Mouse (Mus musculus): ENCODE results near the gene Cd28. TPM values are rescaled to one million over a fixed set of nuclear protein-coding genes. Genes with fewer than 3 reads are reported as not detected.

The Cd28 gene
- polyA plus RNA-seq, 1 experiment from 2014 or later = 0.16 TPM

- no peak for TF ChIP-seq CTCF (IDR thresholded peaks at IDR 0.05; ENCODE audit: low read depth)
- no peaks in the 10 kb centered on the region for H3K9me3 ChIP-seq (replicated peaks; ENCODE audit: low read length)
- DNase-seq (ENCODE audit: low spot score) (no peak), ATAC-seq (replicated peaks; ENCODE audit: low FRiP score, low read depth) (no peak)
- no peak overlapping the region for H3K9ac ChIP-seq (ENCODE audit: low read depth, low read length)
- H3K4me3 ChIP-seq (replicated peaks; ENCODE audit: low read depth, low read length) = no peak overlapping the region
- WGBS = 97% methylated on average over 12 of the region's 12 CpGs
- H3K4me2 ChIP-seq (ENCODE audit: low read length) = no peak overlapping the region
- H3K4me1 ChIP-seq (replicated peaks; ENCODE audit: insufficient read depth, low read length) = no peaks in the 10 kb centered on the region
- no peak overlapping the region for H3K27ac ChIP-seq
- H3K27me3 ChIP-seq (ENCODE audit: insufficient read depth, low read length) = no peaks in the 10 kb centered on the region
- no peaks in the 10 kb centered on the region for H3K36me3 ChIP-seq (ENCODE audit: insufficient read depth, low read length)
These were observed 37.4 kb downstream of the Cd28 start for GRCm38 (mm10) chr1:60753981-60754380.

- ATAC-seq (replicated peaks; ENCODE audit: low FRiP score, low read depth) = no peak
- Histone ChIP-seq H3K4me3 (replicated peaks; ENCODE audit: low read depth, low read length) (no peak overlapping the region), H3K9me3 (replicated peaks; ENCODE audit: low read length) (no peaks in the 10 kb centered on the region), H3K4me2 (ENCODE audit: low read length) (no peak overlapping the region), H3K27me3 (ENCODE audit: insufficient read depth, low read length) (no peaks in the 10 kb centered on the region), H3K4me1 (replicated peaks; ENCODE audit: insufficient read depth, low read length) (no peaks in the 10 kb centered on the region), H3K9ac (ENCODE audit: low read depth, low read length) (no peak overlapping the region), H3K27ac (no peak overlapping the region), H3K36me3 (ENCODE audit: insufficient read depth, low read length) (no peaks in the 10 kb centered on the region)
- no peak for TF ChIP-seq CTCF (IDR thresholded peaks at IDR 0.05; ENCODE audit: low read depth)
- DNase-seq (ENCODE audit: low spot score) = no peak
- 72% methylated on average over 7 of the region's 7 CpGs for whole genome bisulfite sequencing
These were observed 39.0 kb downstream of the Cd28 start for GRCm38 (mm10) chr1:60755391-60756243.

- Histone ChIP-seq H3K4me3 (replicated peaks; ENCODE audit: low read depth, low read length) (no peak overlapping the region), H3K4me2 (ENCODE audit: low read length) (no peak overlapping the region), H3K9ac (ENCODE audit: low read depth, low read length) (no peak overlapping the region), H3K9me3 (replicated peaks; ENCODE audit: low read length) (no peaks in the 10 kb centered on the region), H3K4me1 (replicated peaks; ENCODE audit: insufficient read depth, low read length) (no peaks in the 10 kb centered on the region), H3K27me3 (ENCODE audit: insufficient read depth, low read length) (no peaks in the 10 kb centered on the region), H3K36me3 (ENCODE audit: insufficient read depth, low read length) (no peaks in the 10 kb centered on the region), H3K27ac (no peak overlapping the region)
- ATAC-seq (replicated peaks; ENCODE audit: low FRiP score, low read depth) = no peak
- no peak for DNase-seq (ENCODE audit: low spot score)
- 95% methylated on average over 2 of the region's 2 CpGs for WGBS
- no peak for TF ChIP-seq CTCF (IDR thresholded peaks at IDR 0.05; ENCODE audit: low read depth)
These were observed 41.0 kb downstream of the Cd28 start for GRCm38 (mm10) chr1:60757631-60758030.

- H3K4me3 ChIP-seq (replicated peaks; ENCODE audit: low read depth, low read length) = no peak overlapping the region
- 73% methylated on average over 1 of the region's 1 CpGs for WGBS
- H3K4me2 ChIP-seq (ENCODE audit: low read length) = no peak overlapping the region
- no peaks in the 10 kb centered on the region for H3K4me1 ChIP-seq (replicated peaks; ENCODE audit: insufficient read depth, low read length)
- H3K27ac ChIP-seq = no peak overlapping the region
- no peaks in the 10 kb centered on the region for H3K27me3 ChIP-seq (ENCODE audit: insufficient read depth, low read length)
- ATAC-seq (replicated peaks; ENCODE audit: low FRiP score, low read depth) (no peak), DNase-seq (ENCODE audit: low spot score) (no peak)
- TF ChIP-seq CTCF (IDR thresholded peaks at IDR 0.05; ENCODE audit: low read depth) = no peak
- H3K9me3 ChIP-seq (replicated peaks; ENCODE audit: low read length) = no peaks in the 10 kb centered on the region
- no peaks in the 10 kb centered on the region for H3K36me3 ChIP-seq (ENCODE audit: insufficient read depth, low read length)
- H3K9ac ChIP-seq (ENCODE audit: low read depth, low read length) = no peak overlapping the region
These were observed 41.6 kb downstream of the Cd28 start for GRCm38 (mm10) chr1:60758226-60758625.

- WGBS = 55% methylated on average over 7 of the region's 7 CpGs
- no peaks in the 10 kb centered on the region for H3K9me3 ChIP-seq (replicated peaks; ENCODE audit: low read length)
- no peak overlapping the region for H3K9ac ChIP-seq (ENCODE audit: low read depth, low read length)
- H3K4me1 ChIP-seq (replicated peaks; ENCODE audit: insufficient read depth, low read length) = no peaks in the 10 kb centered on the region
- H3K27ac ChIP-seq = no peak overlapping the region
- no peaks in the 10 kb centered on the region for H3K27me3 ChIP-seq (ENCODE audit: insufficient read depth, low read length)
- DNase-seq (ENCODE audit: low spot score) (no peak), ATAC-seq (replicated peaks; ENCODE audit: low FRiP score, low read depth) (no peak)
- no peaks in the 10 kb centered on the region for H3K36me3 ChIP-seq (ENCODE audit: insufficient read depth, low read length)
- no peak overlapping the region for H3K4me2 ChIP-seq (ENCODE audit: low read length)
- no peak for TF ChIP-seq CTCF (IDR thresholded peaks at IDR 0.05; ENCODE audit: low read depth)
- H3K4me3 ChIP-seq (replicated peaks; ENCODE audit: low read depth, low read length) = no peak overlapping the region
These were observed 43.1 kb downstream of the Cd28 start for GRCm38 (mm10) chr1:60759563-60760335.

GRCm38 (mm10) chr1:60760475-60760874 lies 43.9 kb downstream of the Cd28 start:
- TF ChIP-seq CTCF (IDR thresholded peaks at IDR 0.05; ENCODE audit: low read depth) = no peak
- no peaks in the 10 kb centered on the region for H3K36me3 ChIP-seq (ENCODE audit: insufficient read depth, low read length)
- H3K27ac ChIP-seq = no peak overlapping the region
- H3K4me1 ChIP-seq (replicated peaks; ENCODE audit: insufficient read depth, low read length) = no peaks in the 10 kb centered on the region
- DNase-seq (ENCODE audit: low spot score) = no peak
- H3K9ac ChIP-seq (ENCODE audit: low read depth, low read length) = no peak overlapping the region
- H3K4me3 ChIP-seq (replicated peaks; ENCODE audit: low read depth, low read length) = no peak overlapping the region
- ATAC-seq (replicated peaks; ENCODE audit: low FRiP score, low read depth) = no peak
- 80% methylated on average over 3 of the region's 3 CpGs for WGBS
- H3K9me3 ChIP-seq (replicated peaks; ENCODE audit: low read length) = no peaks in the 10 kb centered on the region
- no peaks in the 10 kb centered on the region for H3K27me3 ChIP-seq (ENCODE audit: insufficient read depth, low read length)
- H3K4me2 ChIP-seq (ENCODE audit: low read length) = no peak overlapping the region
